Mouse (Mus musculus) CD4-positive, CD25-positive, alpha-beta regulatory T cell (primary cell): ENCODE results near the gene Olfr1084. TPM values are rescaled to one million over a fixed set of nuclear protein-coding genes. Genes with fewer than 3 reads are reported as not detected.

Source experiments
- polyA plus RNA-seq: library from polyadenylated mRNA; unstranded; fragments of 100-300 nt; shearing (Covaris generic); gene quantifications from one replicate; pipeline ENCODE4 v1.2.1, GENCODE M21; 2017

Gene Olfr1084
- not detected for polyA plus RNA-seq

GRCm38 (mm10) chr2:86639625-86640024 lies at the start of gene Olfr1084:
Gene Olfr1084 (minus strand): TSS chr2:86639725.

DNA sequence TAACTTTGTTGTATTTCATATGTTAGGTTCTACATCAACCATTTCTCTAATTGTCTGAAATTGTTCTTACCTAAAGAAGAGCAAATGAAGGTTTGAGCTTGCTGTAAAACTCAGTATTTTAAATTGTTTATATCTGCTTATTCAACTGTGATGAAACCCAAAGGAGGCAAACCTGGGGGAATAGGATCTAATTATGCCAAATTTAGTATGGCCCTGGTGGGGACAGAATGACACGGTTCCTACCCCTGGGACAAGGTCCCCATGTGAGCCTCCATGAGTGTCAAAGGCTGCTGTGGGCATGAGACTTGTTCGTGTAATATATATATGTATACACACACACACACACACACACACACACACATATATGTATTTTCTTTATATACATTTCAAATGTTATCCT lies 40.5 kb upstream of the Olfr1084 start, which contains the start of gene Olfr1086:
Olfr1086 (minus strand) TSS at position 101 of the 400 bp plus-strand sequence.

GRCm38 (mm10) chr2:86661919-86662318 lies 22.4 kb upstream of the Olfr1084 start, which contains the start of gene Olfr1085:
Gene Olfr1085 (minus strand): TSS chr2:86662019.

GRCm38 (mm10) chr2:86598866-86599265 lies 40.7 kb downstream of the Olfr1084 start, which contains the start of gene Olfr1082:
Gene Olfr1082 (minus strand): TSS chr2:86598966.

Other genes with a start within 250 kb of the Olfr1084 start
- not detected for gene Olfr1061, start 225.7 kb downstream of the Olfr1084 start, polyA plus RNA-seq
- not detected for gene Olfr1062, start 213.0 kb downstream of the Olfr1084 start, polyA plus RNA-seq
- gene Olfr1065, start 189.1 kb downstream of the Olfr1084 start, polyA plus RNA-seq: not detected
- not detected for gene Olfr1066, start 183.5 kb downstream of the Olfr1084 start, polyA plus RNA-seq
- gene Olfr228, start 152.3 kb downstream of the Olfr1084 start, polyA plus RNA-seq: 0.10 TPM
- not detected for gene Olfr1076, start 131.3 kb downstream of the Olfr1084 start, polyA plus RNA-seq
- not detected for gene Olfr1079, start 97.2 kb downstream of the Olfr1084 start, polyA plus RNA-seq
- not detected for gene Olfr1080, start 81.5 kb downstream of the Olfr1084 start, polyA plus RNA-seq
- not detected for gene Olfr1082, start 40.8 kb downstream of the Olfr1084 start, polyA plus RNA-seq
- not detected for gene Olfr1085, start 22.3 kb upstream of the Olfr1084 start, polyA plus RNA-seq
- 0.19 TPM for gene Olfr1086, start 40.4 kb upstream of the Olfr1084 start, polyA plus RNA-seq
- not detected for gene Olfr1087, start 58.7 kb upstream of the Olfr1084 start, polyA plus RNA-seq
- gene Olfr1089, start 94.0 kb upstream of the Olfr1084 start, polyA plus RNA-seq: not detected
- not detected for gene Olfr1090, start 119.3 kb upstream of the Olfr1084 start, polyA plus RNA-seq
- gene Olfr1093, start 142.8 kb upstream of the Olfr1084 start, polyA plus RNA-seq: not detected
- not detected for gene Olfr141, start 170.3 kb upstream of the Olfr1084 start, polyA plus RNA-seq
- not detected for gene Olfr1094, start 184.9 kb upstream of the Olfr1084 start, polyA plus RNA-seq
- not detected for gene Olfr1095, start 212.0 kb upstream of the Olfr1084 start, polyA plus RNA-seq
- not detected for gene Gm13723, start 235.1 kb upstream of the Olfr1084 start, polyA plus RNA-seq